Mouse (Mus musculus): ENCODE measurements at regions not wholly inside any gene's neighbourhood (a gene's known extent, or its start where the extent isn't known, plus 50 kb on each side); places are given as distances from the start of the nearest gene placed in this dataset.

GRCm38 (mm10) chr15:57073776-57074175 lies 403.6 kb downstream of the Slc22a22 start:
- 84% methylated on average over 4 of the region's 4 CpGs for WGBS
- Histone ChIP-seq H3K27ac (ENCODE audit: low read depth, low read length) (no peak overlapping the region), H3K36me3 (ENCODE audit: control insufficient read depth, insufficient read depth, low read length) (no peaks in the 10 kb centered on the region), H3K4me2 (replicated peaks; ENCODE audit: low read depth, low read length) (no peak overlapping the region), H3K4me3 (ENCODE audit: low read depth, low read length) (no peak overlapping the region), H3K9me3 (ENCODE audit: control insufficient read depth, low read length) (no peaks in the 10 kb centered on the region), H3K9ac (ENCODE audit: low read depth, low read length) (no peak overlapping the region), H3K27me3 (ENCODE audit: control insufficient read depth, insufficient read depth, low read length) (no peaks in the 10 kb centered on the region), H3K4me1 (replicated peaks; ENCODE audit: control insufficient read depth, insufficient read depth, low read length) (no peaks in the 10 kb centered on the region)
- ATAC-seq (ENCODE audit: low FRiP score) (no peak), DNase-seq (ENCODE audit: low spot score) (no peak)

GRCm38 (mm10) chr15:57061502-57061901 lies 415.9 kb downstream of the Slc22a22 start:
- H3K27ac ChIP-seq (ENCODE audit: low read depth, low read length), result no peak overlapping the region
- no peak for ATAC-seq (ENCODE audit: low FRiP score)
- 87% methylated on average over 2 of the region's 2 CpGs for WGBS
- H3K9me3 ChIP-seq (ENCODE audit: control insufficient read depth, low read length), result no peaks in the 10 kb centered on the region
- no peak overlapping the region for H3K4me2 ChIP-seq (replicated peaks; ENCODE audit: low read depth, low read length)
- H3K4me3 ChIP-seq (ENCODE audit: low read depth, low read length), result no peak overlapping the region
- DNase-seq (ENCODE audit: low spot score), result no peak
- no peaks in the 10 kb centered on the region for H3K4me1 ChIP-seq (replicated peaks; ENCODE audit: control insufficient read depth, insufficient read depth, low read length)
- H3K9ac ChIP-seq (ENCODE audit: low read depth, low read length), result no peak overlapping the region
- H3K36me3 ChIP-seq (ENCODE audit: control insufficient read depth, insufficient read depth, low read length), result no peaks in the 10 kb centered on the region
- no peaks in the 10 kb centered on the region for H3K27me3 ChIP-seq (ENCODE audit: control insufficient read depth, insufficient read depth, low read length)

GRCm38 (mm10) chr15:57059550-57060195 lies 417.8 kb downstream of the Slc22a22 start:
- Histone ChIP-seq H3K27me3 (ENCODE audit: control insufficient read depth, insufficient read depth, low read length) (no peaks in the 10 kb centered on the region), H3K9ac (ENCODE audit: low read depth, low read length) (no peak overlapping the region), H3K9me3 (ENCODE audit: control insufficient read depth, low read length) (no peaks in the 10 kb centered on the region), H3K27ac (ENCODE audit: low read depth, low read length) (no peak overlapping the region), H3K4me1 (replicated peaks; ENCODE audit: control insufficient read depth, insufficient read depth, low read length) (no peaks in the 10 kb centered on the region), H3K4me3 (ENCODE audit: low read depth, low read length) (no peak overlapping the region), H3K36me3 (ENCODE audit: control insufficient read depth, insufficient read depth, low read length) (no peaks in the 10 kb centered on the region), H3K4me2 (replicated peaks; ENCODE audit: low read depth, low read length) (no peak overlapping the region)
- 94% methylated on average over 1 of the region's 1 CpGs for WGBS
- ATAC-seq (ENCODE audit: low FRiP score) (no peak), DNase-seq (ENCODE audit: low spot score) (no peak)

GRCm38 (mm10) chr15:57052287-57052686 lies 425.1 kb downstream of the Slc22a22 start:
- ATAC-seq (ENCODE audit: low FRiP score), result no peak
- DNase-seq (ENCODE audit: low spot score), result no peak
- H3K27me3 ChIP-seq (ENCODE audit: control insufficient read depth, insufficient read depth, low read length), result no peaks in the 10 kb centered on the region

GRCm38 (mm10) chr15:57036806-57037566 lies 440.4 kb downstream of the Slc22a22 start:
- Histone ChIP-seq H3K4me3 (ENCODE audit: low read depth, low read length) (no peak overlapping the region), H3K9ac (ENCODE audit: low read depth, low read length) (no peak overlapping the region), H3K27me3 (ENCODE audit: control insufficient read depth, insufficient read depth, low read length) (no peaks in the 10 kb centered on the region), H3K36me3 (ENCODE audit: control insufficient read depth, insufficient read depth, low read length) (no peaks in the 10 kb centered on the region), H3K27ac (ENCODE audit: low read depth, low read length) (no peak overlapping the region), H3K9me3 (ENCODE audit: control insufficient read depth, low read length) (no peaks in the 10 kb centered on the region), H3K4me2 (replicated peaks; ENCODE audit: low read depth, low read length) (no peak overlapping the region), H3K4me1 (replicated peaks; ENCODE audit: control insufficient read depth, insufficient read depth, low read length) (no peaks in the 10 kb centered on the region)
- no peak for ATAC-seq (ENCODE audit: low FRiP score)
- DNase-seq (ENCODE audit: low spot score), result no peak
- 88% methylated on average over 4 of the region's 4 CpGs for WGBS

More at GRCm38 (mm10) chr15:57052287-57052686, 425.1 kb downstream of the Slc22a22 start:
- 88% methylated on average over 1 of the region's 1 CpGs for WGBS
- H3K27ac ChIP-seq (ENCODE audit: low read depth, low read length), result no peak overlapping the region
- H3K4me3 ChIP-seq (ENCODE audit: low read depth, low read length), result no peak overlapping the region
- H3K4me1 ChIP-seq (replicated peaks; ENCODE audit: control insufficient read depth, insufficient read depth, low read length), result no peaks in the 10 kb centered on the region
- no peak overlapping the region for H3K9ac ChIP-seq (ENCODE audit: low read depth, low read length)
- H3K36me3 ChIP-seq (ENCODE audit: control insufficient read depth, insufficient read depth, low read length), result no peaks in the 10 kb centered on the region
- H3K4me2 ChIP-seq (replicated peaks; ENCODE audit: low read depth, low read length), result no peak overlapping the region
- H3K9me3 ChIP-seq (ENCODE audit: control insufficient read depth, low read length), result no peaks in the 10 kb centered on the region

- no peak overlapping the region for H3K27ac ChIP-seq (ENCODE audit: low read depth, low read length)
- H3K9me3 ChIP-seq (ENCODE audit: control insufficient read depth, low read length), result no peaks in the 10 kb centered on the region
- H3K4me2 ChIP-seq (replicated peaks; ENCODE audit: low read depth, low read length), result no peak overlapping the region
- H3K27me3 ChIP-seq (ENCODE audit: control insufficient read depth, insufficient read depth, low read length), result no peaks in the 10 kb centered on the region
- DNase-seq (ENCODE audit: low spot score) (no peak), ATAC-seq (ENCODE audit: low FRiP score) (no peak)
- 75% methylated on average over 1 of the region's 1 CpGs for WGBS
- no peaks in the 10 kb centered on the region for H3K4me1 ChIP-seq (replicated peaks; ENCODE audit: control insufficient read depth, insufficient read depth, low read length)
- no peaks in the 10 kb centered on the region for H3K36me3 ChIP-seq (ENCODE audit: control insufficient read depth, insufficient read depth, low read length)
- no peak overlapping the region for H3K4me3 ChIP-seq (ENCODE audit: low read depth, low read length)
- no peak overlapping the region for H3K9ac ChIP-seq (ENCODE audit: low read depth, low read length)
Observed at GRCm38 (mm10) chr15:57033012-57033411, 444.4 kb downstream of the Slc22a22 start.

All from hindbrain, embryonic 11.5 days (tissue).